Mouse (Mus musculus): ENCODE data around the gene Rfc2.
"Not testable (repeated sequence)": the region's sequence is repeated elsewhere in the genome, so short reads cannot be mapped to it uniquely, and the experiment has no call there.

Rfc2 gene

DNA sequence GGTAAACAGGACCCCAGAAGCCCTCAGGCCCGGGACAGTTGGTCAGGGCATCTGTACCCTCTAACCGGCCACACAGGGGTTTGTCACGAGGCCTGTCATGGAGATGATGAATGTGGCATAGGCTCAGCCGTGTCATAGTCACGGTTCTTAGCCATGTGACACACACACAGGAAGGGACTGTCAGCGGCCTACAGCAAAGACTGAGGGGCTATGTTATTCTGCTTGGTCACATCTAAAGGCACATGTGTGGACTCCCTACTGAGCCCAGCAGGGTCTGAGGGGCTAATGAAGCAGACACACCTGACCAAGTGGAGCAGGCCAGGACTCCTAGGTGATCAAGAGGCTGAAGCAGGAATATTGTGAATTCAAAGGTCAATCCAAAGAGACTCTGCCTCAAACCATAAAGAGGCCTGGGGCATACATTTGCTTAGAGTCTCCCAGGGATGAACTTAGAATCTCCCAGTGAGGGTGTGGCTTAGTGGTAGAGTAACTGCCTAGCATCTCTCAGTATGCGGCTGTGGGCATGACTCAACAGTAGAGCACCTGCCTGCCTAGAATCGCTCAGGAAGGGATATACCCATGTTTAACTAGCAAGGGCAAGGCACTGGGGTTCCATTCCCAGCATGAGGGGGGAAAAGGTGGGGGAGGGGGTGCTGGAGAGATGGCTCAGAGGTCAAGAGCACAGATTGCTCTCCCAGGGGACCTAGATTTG is 30.8 kb downstream of the Rfc2 start:
- no peak for DNase-seq

DNA sequence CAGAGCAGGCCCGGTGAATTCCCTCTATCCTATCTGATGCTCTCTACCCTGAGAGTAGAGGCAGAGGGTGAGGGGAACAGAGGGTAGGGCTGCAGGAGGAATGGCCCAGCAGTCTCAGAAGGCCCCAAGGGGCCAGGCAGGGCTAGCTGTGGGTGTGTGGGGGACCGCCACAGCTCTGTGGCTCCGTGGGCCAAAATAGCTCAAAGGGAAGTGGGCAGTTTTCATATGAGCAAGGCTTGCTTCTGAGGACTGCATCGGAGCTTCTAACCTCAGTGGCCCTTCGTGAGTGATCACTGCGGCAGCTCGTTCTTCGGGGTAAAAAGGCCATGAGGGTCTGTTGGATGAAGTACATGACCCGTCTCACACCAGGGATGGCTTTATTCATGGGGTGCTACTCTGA is 32.6 kb downstream of the Rfc2 start:
- DNase-seq = no peak

DNA sequence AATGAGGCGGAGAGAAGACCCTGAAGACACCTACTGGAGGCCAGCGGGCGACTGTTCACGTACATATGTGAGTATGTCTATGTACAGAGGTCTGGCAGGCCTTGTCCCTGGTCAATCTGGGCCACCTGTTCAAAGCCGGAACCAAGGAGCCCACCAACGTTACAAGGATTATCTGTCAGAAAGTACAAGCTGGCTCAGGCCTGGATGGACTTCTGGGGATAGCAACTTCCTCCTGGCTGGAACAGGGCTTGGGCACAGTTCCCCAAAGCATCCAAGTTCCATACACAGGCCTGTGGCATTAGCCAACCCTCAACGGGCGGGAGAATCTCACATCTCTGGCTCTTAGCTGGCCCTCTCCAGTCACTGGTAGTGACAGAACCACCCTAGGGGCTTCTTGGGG is 33.1 kb downstream of the Rfc2 start:
- DNase-seq = no peak

DNA sequence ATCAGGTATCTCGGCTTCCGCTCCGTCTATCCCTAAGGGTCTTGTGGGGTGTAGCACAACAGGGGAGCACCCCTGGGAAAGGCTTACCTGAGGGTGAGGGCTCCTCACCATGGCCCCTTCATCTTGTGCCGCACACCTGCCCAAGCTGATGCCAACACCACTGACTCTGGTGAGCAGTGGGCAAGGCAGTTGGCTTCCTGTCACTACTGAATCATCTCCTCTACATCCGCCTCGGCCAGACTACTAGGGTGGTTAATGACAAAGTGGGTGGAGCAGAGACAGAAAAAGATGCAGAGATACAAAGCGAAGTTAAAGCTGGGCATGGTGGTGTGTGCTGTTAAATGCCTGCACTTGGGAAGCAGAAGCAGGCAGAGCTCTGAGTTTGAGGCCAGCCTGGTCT is 33.6 kb downstream of the Rfc2 start, which contains the start of gene Lat2:
TSS of gene Lat2 (minus strand) at position 224 of the 400 bp plus-strand sequence.
- no peak for DNase-seq

DNA sequence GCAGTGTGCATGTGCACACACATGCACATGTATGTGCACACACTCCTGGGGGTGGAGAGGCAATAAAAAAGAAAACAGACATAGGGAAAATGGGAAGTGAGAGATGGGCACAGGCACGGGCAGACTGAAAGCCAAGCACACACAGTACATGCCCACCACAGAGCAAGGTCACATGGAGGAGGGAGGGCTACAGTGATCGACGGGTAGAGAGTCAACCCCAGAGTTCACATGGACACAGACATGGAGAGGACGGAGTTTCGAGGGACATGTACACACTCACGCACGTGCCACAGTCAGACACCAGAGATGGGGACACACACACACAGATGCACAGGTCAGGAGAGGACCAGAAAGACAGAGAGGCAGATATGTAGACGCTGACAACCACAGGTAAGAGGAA is 34.2 kb downstream of the Rfc2 start:
- DNase-seq = no peak

DNA sequence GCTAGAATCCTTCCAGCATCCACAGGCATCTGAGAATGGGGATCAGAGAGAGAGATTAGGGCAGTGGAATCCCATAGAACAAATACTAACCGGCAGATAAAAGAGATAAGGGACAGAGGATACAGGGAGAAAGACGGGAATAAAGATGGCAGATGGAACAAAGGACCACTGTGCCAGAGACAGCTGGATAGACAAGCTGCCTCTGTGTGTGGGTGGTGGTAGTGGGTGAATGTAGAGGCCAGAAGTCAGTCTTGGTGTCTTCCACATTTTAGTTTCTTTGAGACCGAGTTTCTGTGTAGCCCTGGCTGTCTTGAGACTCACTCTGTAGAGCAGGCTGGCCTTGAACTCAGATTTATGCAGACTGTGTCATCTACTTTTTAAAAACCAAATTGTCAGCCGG is 34.6 kb downstream of the Rfc2 start:
- DNase-seq = no peak

DNA sequence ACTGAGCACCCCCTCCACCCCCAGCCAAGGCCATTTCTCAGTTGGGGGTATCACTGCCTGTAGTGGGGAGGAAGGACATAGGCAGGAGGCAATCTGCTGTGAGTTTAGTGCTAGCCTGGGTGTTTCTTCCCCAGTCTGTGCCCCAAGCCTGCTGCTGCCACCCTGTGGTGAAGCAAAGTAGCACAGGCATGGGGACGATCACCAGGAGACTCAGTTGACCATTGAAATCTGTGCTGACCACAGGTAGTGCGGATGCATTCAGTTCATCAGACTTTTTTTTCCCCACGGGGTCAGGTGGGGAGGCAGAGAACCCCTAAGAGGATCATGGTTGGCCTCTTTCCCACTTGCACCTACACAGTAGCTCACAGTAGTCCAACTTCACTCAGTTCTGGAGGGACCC is 35.9 kb downstream of the Rfc2 start:
- DNase-seq = peak; percentile 40 to 72

DNA sequence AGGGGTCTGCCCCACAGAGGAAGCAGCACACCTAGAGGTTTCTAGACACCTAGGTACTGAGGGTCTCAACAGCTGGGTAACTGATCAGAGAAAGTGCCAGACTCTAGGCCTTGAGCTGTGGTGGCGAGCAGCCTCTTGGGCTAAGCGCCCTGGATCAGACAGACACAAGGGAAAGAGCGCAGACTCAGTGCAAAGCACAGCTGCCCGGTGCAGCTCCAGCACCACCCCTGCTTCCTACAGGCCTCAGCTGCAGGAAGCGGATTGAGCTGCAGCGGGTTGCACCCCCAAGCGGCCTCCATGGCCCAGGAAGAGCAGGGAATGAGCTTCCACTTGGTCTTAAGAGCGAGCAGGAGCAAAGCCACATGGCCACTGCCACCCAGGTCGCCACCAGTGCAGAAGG is 39.3 kb downstream of the Rfc2 start:
- DNase-seq = no peak

DNA sequence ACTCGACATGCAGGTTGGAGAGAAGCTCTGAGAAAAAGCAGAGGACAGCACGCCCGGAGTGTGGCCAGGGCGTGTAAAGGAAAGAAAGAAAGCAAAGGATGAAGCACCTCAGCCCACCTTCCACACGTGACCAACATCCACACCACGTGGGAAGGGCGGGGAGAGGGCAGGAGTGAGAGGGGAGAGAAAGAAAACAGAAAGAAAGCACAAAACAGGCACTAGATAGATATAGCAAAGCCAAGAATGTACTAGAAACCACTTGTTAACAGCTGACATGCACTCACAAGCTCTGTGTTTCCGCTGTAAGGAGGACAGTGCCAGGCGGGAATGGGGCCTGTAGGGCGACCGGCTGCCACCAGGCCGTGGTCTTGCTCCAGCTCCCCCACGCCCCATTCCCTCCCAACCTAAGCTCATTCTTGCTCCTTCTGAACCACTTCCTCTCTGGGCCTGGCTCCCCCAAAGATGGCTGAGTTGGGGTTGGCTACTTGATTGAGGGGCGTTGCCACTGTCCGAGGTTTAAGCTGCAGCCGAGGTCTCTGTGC is 40.0 kb downstream of the Rfc2 start:
- no peak for DNase-seq

DNA sequence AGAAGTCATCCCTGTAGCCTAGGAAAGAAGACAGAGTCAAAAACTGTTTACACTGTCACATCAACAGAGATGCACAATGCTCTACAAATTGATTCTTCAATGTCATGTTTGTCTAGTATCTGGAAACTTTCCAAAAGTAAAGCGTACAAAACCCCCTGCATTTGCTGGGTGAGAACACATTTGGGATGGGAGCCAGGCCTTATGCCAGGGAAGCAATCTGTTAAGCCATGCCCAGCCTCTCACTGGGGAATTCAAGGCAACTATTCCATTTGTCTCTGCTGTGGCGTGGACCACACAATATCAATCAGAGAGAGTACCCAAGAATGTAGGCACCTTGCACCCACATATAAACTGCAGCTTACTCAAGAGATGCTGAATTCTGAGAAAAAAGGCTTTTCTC is 40.9 kb downstream of the Rfc2 start:
- no peak for DNase-seq

DNA sequence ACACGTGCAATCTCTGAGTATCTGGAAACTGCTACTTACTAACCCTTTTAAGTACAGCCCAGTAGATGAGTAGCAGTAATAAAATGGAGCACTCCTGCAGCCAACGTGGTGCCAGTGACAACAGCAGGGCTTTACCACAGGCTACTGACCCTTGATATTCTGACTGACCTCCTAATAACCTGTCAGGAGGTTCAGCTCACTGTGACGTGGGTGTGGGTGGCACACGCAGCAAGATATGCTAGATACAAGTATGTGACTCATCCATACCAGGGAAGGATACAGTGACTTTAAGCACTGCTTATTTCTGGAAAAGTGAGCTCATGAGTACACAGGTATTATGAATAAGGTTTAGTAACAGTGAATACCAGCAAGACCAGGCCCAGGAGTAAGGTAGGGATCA is 48.3 kb downstream of the Rfc2 start:
- no peak for DNase-seq

DNA sequence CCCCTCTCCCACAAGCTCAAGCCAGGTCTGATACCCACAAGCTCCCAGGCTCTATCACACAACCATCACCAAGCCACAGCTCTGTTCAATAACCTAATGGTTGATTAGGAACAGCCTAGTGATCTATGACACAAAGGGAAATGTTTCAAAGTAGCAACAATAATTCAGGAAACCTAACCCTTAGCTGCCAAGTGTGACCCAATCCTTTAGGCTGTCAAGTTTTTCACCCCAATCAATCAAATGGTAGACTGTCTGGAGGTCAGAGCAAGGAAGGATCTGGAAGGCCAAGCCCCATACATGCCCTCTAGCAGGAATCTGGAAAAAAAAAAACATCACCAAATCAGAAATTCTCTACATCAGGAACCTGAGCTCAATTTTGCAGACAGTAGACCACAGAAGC is 49.7 kb downstream of the Rfc2 start:
- DNase-seq = no peak

DNA sequence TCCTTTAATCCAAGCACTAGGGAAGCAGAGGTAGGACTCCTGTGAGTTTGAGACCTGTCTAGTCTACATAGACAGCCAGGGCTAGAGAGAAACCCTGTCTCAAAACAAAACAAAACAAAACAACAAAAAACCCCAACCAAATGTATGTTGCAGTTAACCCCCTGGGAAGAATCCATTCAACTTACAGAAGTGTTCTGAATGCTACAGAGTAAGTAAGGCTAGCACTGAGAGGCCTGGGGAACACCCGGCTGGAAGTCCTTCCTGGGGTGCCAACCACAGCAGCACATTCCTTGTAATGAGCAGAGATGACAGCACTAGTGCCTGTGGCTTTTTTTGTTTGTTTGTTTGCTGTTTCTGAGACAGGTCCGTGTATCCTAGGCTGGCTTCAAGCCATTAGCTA is 51.7 kb downstream of the Rfc2 start:
- DNase-seq = no peak

DNA sequence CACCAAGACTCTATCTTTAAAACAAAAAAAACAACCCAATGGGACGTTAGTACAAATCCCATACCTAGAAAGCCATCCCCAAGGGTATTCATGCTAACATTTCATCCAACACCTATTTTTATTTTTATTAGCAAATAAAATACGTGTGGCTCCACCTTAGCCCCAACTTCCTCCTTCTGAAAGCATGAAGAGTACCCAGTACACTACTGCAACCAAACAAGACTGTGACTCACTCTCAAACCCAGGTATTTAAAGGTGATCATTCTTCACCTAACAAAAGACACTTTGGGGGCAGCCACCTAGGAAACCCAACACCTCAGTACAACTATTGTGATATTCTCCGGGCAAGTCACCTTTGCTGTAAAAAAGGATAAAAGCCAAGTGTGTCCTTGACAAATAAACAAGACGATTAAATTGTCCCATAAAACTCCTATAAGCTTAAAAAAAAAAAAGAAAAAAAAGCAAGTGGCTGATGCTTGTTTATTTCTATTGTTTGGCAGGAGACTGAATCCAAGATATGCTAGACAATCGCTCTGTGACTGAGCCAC is 56.7 kb downstream of the Rfc2 start:
- no peak for DNase-seq

DNA sequence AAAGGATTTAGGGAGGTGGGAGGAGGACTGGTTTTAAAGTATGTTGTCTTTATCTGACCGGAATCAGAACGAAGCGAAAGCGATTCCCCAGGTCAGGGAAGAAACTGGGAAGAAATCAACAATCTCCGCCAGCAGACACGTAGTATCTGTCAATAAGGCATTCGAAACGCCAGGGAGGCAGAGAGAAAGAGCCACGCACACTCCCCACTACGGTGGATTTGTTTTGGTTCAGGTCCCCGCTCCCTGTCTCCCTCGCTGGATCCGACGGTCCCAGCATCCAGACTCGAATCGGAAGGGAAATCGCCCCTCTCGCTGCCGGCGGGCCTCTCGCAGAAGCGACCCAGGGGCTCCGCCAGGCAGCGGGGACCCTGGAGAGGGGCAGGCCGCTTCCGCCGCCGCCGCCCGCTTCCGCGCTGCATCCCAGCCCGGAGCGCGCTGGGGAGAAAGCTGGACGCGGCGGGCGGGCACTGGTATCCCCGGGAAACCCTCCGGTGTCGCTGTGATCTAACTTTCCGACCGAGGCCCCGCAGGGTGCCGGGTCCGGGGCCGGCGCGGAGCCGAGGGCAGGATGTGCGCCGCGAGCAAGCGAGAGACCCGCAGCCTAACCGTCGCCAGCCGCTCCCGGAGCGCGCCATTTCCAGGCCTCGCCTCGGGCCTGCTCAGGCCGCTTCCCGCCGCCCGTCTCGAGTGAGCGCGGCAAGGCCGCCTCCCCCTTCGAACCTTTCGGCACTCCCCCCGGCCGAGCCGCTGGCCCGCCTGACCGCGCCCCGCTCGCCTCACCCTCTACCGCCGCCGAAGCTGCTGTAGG is 57.5 kb downstream of the Rfc2 start:
- no peak for DNase-seq

DNA sequence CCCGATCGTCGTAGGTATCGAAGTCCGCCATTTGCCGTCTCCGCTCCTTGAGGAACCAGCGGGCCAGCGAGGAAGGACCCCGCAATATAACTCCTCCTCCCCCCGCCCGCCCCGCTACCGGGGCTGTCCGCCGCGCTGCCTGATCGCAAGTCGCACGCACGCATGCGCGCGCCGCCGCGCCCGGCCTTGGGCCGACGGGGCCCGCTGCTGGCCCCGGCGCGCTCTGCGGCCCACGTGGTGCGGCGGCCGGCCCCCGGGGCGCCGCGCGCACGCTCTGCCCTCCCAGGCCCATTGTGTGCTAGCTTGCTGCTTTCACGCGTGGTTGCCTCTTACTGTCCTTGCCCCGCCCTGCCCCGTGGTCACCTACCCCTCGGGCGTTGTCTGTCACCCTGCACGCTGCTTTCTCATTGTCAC is 58.1 kb downstream of the Rfc2 start, which contains the start of gene Eif4h:
TSS of gene Eif4h (minus strand) at position 222 of the 414 bp plus-strand sequence.
- DNase-seq = peak; percentile 96 to 97

DNA sequence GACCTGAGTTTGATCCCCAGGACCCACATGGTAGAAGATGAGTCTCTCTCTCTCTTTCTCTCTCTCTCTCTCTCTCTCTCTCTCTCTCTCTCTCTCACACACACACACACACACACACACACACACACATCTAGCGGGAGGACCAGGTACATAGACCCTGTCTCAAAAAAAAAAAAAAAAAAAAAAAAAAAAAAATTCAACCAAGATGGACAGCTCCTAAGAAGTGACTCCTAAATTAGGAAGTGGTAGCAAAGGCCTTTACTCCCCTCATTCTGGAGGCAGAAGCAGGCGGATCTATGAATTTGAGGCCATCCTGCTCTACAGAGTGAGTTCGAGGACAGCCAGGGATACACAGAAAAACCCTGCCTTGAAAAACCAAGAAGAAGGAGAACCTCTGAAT is 59.2 kb downstream of the Rfc2 start:
- no peak for DNase-seq

DNA sequence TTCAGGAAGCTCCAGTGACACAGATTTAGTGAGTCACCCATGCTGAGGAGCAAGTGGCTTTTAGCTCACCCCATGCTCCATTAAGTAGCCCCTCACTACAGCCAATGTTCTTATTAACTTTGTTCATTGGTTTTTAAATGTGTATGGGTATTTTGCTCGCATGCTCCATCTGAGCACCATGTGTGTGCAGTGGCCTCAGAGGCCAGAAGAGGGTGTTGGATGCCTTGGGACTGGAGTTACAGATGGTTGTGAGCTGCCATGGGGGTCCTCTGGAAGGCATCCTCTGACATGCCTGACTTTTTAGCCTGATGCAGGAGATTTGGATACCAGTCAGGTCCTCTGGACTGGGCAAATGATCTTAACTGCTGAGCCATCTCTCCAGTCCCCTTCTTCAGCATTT is 63.0 kb downstream of the Rfc2 start:
- DNase-seq = no peak

DNA sequence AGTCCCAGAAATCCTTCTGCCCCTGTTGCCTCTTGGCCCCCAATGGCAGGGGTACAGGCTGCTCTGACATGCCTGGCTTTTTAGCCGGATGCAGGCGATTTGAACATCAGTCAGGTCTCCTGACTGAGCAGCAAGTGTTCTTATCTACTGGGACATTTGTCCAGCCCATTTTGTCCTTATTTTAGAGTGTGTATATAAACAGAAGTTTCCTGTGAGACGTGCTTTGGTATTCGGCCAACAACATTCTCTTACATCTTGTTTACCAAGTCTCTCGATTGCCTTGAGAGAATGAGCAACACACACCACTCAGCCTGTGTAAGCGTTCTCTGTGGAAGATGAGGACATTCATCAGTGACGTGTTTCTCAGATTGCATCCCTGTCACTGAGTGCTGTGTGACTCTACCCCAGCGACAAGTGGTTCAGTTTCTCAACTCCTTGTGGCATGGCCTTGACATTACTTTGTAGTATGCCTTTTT is 63.5 kb downstream of the Rfc2 start:
- no peak for DNase-seq

DNA sequence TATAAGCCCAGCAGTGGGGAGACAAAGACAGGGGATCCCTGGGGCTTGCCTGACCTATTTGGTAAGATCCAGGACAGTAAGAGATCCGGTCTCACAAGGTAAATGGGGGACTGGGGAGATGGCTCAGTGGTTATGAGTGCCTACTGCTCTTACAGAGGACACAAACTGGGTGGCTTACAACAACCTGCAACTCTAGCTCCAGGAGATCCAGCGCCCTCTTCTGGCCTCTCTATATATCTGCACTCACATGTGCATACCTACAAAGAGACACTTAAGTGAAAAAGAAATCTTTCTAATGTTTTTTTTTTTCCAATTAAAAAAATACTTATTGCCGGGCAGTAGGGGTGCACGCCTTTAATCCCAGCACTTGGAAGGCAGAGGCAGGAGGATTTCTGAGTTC is 65.3 kb downstream of the Rfc2 start:
- no peak for DNase-seq

DNA sequence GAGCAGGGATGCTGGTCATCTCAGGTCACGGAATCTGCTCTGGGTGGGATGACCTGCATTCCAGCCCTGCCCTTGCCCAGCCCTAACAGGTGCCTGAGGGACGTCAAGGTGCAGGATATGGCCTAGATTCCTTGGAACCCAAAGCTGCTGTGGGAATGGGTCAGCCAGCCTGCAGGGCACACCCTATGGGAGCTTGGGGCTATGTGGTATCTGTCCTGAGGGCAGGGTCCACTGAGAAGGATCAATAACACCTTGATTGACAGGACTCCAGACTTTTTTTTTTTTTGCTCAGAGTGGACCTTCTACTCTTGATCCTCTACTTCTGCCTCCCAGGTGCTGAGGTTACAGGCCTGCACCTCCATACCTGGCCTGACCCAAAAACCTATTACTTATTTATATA is 66.2 kb downstream of the Rfc2 start:
- DNase-seq = no peak

DNA sequence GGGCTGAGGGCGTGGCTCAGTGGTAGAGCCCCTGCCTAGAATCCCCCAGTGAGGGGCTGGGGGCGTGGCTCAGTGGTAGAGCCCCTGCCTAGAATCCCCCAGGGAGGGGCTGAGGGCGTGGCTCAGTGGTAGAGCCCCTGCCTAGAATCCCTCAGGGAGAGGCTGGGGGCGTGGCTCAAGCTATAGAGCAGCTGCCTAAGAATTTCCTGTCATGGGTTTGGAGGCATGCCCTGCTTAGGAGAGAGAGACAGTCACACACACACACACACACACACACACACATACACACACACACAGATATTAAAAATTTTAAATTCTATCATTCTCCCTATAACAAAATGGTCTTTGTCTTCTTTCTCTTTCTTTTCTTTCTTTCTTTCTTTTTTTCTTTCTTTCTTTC is 67.8 kb downstream of the Rfc2 start:
- not testable (repeated sequence) for DNase-seq

DNA sequence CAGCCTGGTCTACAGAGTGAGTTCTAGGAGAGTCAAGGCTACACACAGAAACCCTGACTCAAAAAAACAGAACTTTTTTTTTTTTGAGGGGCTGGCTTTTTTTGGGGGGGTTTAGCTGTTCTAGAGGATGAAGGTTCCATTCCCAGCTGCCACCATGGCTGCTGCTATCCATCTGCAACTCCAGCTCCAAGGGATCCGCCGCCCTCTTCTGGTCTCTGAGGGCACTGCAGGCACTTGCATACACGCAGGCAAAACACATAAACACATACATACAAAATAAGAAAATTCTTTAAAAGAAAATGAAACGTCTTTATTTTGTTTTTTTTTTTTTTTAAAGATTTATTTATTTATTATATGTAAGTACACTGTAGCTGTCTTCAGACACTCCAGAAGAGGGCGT is 69.8 kb downstream of the Rfc2 start:
- DNase-seq = peak in 1 of 2 experiments; percentile 74

Data from kidney, adult 8-10 months (tissue).